Mouse (Mus musculus) embryo, embryonic 9.5 days (tissue): ENCODE results near the gene Tulp4.
"Not testable (repeated sequence)": the region's sequence is repeated elsewhere in the genome, so short reads cannot be mapped to it uniquely, and the experiment has no call there.

ENCODE experiments used
- DNase-seq: peaks from one replicate; pipeline ENCODE4 v3.0.0-alpha.2; 2017; ENCODE audit errors: extremely low spot score

Gene Tulp4

DNA sequence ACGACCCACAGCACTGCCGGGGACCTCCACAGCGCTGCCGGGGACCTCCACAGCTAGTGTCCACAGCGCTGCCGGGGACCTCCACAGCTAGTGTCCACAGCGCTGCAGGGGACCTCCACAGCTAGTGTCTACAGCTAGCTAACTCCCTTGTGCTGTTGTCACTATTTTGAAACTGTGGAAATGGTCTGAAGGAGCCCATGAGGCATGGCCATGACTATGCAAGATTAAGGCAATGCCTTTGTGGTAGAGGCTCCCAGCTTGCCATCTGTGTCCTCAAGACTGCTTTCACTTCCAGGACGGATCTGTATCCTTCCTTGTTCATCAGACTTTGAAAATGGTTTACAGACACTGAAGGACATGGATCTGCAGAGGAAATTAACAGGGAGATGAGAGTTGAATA is 80.9 kb downstream of the Tulp4 start:
- no peak for DNase-seq

DNA sequence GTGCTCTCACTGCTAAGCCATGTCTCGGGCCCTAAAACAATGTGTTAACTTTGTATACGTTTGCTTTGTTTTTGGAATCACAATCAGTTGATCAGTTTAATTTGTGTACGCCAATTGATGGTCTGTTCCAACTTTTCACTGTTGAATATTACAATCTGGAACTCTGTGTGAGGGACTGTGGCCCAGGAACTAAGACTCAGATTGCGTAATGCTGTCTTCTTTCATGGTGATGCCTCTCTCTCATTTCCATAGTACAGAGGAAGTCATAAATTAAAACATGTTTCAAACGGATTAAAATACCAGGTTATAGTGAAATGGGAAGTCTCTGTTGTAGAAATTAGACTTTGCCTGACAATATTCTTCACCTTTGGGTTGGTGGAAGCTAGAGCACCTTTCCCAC is 83.0 kb downstream of the Tulp4 start:
- DNase-seq: no peak

DNA sequence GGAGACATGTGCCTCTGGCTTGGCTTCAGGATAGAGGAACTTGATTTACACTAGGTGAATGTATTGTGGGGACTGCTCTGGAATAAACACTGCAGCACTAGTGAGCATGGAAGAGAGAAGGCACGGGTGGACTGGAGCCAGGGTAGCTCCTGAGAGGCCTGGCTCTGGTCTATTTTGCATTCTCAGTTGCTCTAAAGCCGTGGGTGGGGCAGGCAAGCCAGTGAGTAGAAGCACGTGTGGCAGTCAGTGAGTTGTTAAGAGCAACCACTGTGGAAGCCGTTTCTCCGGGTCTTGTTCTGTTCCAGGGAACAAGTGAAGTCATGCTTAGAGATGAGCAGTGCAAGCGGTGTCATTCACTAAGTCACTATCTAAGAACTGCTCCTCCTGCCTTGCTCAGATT is 86.0 kb downstream of the Tulp4 start:
- no peak for DNase-seq

DNA sequence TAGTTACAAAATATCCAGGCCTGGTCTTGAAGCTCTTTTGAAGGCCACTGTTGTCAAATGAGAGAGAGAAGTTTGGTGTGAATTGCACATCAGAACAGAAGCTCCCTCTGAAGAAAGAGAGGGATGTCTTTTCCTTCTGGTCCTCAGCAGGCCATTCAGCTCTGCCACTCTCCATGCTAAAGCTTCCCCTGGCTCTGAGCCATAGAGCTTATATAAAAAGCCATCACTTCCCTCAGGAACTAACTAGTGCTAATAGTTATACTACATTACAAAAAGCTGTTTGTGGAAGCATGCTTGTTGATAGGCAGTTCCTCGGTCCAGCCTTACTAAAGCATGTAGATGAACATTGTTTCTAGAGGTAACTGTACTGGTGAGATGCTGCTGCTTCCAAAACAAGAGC is 89.2 kb downstream of the Tulp4 start:
- DNase-seq: no peak

DNA sequence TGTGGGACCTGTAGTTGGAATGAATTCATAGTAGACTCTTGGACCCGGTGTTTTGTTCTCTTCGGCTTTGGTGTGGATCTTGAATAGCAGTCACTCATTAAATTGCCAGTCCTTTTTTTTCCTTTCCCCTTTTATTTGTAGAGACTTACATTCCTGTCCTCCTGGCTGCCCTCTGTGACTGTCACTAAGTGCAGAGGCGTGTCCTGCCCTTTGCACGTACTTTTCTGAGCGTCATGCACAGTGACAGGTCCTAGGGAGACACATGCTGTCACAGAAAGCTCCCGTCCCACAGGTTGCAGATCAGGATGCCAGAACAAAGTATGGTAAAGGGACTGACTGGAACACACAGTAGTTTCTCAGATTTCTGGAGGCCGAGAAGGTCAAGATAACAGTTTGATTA is 91.3 kb downstream of the Tulp4 start:
- DNase-seq: no peak

DNA sequence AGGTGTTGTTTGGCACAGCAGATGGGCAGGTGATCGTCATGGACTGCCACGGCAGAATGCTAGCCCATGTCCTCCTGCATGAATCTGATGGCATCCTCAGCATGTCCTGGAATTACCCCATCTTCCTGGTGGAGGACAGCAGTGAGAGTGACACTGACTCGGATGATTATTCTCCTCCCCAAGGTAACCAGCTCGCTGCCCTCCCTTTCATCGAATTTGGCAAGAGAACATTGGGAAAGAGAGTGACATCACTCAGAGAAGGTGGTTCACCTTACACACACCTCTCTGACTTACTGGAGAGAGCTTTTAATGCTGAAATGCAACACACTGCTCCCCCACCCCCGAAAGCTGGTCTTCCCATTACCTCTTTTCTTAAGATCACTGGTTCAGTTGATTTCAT is 92.4 kb downstream of the Tulp4 start:
- DNase-seq: no peak

DNA sequence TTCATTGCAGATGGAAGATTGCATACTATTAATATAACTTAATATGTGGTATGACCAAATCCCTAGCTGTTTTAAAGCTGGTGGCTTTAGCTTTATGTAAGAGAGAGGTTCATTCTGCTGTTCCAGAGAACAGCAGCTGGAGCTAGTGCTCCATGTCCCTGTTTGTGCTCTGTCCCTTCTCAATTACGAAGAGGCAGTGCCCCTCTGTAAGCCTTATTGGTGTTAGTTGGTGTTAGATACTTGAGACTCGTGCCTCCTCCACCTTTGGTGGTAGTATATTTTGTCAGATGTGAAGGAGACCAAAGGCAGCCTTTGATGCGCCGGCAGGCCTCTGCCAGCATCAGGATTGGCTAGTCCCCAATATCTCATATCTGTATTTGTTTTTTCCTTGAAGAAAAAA is 92.9 kb downstream of the Tulp4 start:
- no peak for DNase-seq

DNA sequence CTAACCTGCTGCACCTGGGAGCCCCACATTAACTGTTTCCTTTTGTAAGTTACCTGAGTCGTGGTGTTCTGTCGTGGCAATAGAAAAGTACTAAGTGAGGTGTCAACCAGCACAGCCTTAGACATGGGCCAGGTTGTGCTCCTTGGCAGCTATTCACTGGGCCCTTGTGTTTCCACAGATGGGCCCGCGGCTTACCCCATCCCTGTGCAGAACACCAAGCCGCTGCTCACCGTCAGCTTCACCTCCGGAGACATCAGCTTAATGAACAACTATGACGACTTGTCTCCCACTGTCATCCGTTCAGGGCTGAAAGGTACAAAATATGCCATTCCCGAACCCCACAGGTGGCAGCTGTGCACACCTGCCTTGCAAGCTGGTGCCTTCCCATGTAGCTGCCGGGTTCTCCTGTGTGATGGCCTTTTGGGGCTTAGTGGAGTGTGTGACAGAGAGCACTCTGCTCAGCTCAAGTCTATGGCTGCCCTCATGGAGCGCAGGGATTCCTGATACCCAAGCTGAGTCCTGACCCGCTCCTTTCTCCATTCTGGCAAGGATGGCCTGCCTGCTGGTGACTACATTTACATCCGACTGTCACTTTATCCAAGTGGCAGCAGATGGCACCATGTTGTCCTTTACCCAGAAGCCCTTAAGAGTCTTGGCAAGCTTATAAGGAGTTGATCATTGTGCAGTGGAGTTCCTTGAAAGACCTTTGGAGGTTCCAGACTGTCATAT is 95.4 kb downstream of the Tulp4 start:
- DNase-seq: no peak

DNA sequence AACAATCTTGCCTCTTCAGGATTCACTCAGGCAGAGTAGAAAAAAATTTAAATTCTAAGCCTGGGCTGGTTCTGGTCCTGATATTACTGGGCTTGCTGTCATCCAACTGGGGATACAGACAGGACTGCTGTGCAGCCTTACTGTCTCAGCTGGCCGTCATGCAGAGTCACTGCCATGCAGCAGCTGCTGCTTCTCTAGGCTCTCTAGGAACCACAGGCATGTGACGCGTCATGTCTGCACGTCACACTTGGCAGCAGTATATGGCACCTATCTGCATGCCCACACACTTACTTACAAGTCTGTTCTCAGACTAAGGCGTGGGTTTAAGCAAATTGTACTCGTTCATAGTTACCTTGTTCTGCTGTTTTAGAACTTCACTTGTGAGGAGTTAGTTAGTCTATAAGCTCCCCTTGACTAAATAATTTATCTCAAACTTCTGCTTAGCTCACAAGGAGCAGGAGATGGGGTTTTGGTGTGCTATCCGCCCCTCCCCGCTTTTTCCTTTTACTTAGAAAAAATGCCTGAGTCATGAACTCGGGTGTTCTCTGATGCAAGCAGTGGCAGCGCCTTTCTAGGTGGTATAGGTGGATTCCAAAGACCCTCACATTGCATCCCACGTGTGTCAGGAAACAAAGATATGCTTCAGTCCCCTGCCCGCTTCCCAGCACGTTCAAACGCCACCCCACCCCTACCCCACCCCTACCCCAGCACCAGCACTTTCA is 96.3 kb downstream of the Tulp4 start:
- DNase-seq: no peak

DNA sequence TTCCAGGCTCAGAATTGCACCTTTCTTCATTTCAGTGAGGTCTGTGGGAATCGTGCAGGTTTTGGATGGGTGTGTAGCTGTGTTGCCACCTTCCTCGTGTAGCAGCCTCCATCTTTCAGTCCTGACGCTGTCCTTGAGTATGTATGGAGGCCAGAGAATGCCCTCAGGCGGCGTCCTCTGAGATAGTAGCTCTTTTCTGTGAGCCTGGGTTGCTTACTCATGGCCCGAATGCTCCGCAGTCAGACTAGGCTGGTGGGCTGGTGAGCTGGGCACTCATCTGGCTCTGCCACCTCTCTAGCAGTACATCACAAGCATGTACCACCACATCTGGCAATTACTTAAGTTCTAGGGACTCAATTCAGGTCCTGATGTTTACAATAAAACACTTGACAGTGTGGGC is 96.9 kb downstream of the Tulp4 start:
- no peak for DNase-seq

DNA sequence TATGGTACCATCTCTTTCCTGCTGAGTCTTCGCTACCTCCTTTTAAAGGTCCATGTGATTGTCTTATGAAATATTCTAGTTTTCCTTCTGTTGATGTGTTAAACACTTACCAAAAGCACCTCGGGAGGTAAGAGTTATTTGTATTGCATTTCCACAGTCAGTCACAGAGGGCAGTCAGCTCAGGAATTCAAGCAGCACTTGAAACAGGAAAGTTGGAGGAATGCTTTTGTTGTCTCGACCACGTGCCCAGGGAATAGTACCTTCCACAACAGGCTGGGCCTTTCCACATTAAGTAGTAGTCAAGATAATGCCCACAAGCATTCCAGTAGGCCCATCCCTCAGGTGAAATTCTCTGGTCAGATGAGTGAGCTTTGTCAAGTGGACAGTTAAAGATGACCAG is 97.6 kb downstream of the Tulp4 start:
- DNase-seq: no peak

DNA sequence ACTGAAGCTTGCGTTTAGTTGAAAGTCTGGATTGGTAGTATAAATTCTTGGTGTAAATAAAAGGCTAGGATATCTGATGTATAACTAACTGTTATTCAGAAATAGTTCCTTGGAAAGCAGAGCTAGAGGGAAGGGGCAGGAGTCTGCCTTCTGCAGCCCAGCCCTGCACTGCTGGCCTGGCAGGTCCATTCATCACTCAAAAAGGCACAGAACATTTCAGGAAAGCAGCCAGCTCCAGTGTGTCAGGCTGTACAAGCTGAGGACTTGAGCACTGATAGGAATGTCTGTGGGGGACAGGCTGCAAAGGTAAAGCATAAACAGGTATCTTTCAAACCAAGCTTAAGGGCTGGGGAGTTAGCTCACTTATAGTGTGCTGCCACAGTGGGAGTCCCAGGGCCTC is 105.5 kb downstream of the Tulp4 start:
- no peak for DNase-seq

DNA sequence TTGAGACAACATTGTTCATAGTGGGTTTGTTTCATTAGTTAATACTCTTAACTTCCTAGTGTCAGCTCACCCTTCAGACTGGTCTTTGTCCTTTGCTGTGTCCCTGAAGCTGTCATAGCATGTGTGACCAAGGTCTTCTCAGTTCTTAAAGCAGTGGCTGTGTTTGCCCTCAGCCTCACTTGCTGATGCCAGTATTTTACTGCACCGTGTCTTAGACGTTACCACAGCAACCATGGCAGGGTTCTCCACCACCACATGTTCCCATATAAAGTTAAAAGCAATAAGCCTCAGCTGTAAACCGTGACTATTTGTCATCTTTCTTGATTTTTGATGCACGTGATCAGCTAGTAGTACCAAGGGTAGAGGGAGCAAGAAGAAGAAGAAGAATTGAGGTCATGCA is 109.4 kb downstream of the Tulp4 start:
- DNase-seq: no peak

DNA sequence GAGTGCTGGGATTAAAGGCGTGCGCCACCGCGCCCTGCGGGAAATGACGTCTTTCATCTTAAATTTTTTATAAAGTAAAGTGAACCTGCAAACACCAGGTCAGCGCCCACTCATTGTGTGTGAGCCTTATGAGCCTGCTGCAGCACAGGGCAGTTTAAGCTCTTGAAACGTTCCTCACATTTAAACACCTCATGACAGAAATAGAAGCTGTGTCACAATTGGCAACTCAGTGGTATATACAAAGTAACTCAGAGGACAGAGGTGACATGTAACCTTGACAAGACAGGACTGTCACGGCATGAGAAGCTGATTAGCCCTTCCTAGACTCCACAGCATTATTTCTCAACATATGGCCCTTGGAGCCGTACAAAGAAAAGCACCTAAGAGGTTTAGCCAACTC is 110.3 kb downstream of the Tulp4 start:
- DNase-seq: no peak

DNA sequence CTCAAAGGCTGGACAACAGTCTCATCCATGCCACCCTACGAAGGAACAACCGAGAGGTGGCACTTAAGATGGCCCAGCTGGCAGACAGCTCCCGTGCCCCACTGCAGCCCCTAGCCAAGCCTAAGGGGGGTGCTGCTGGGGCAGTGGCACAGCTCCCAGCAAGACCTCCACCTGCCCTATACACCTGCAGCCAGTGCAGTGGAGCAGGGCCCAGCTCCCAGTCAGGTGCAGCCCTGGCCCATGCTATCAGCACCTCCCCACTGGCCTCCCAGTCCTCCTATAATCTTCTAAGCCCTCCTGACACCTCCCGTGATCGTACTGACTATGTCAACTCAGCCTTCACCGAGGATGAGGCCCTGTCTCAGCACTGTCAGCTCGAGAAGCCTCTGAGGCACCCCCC is 126.4 kb downstream of the Tulp4 start:
- DNase-seq: not testable (repeated sequence)

DNA sequence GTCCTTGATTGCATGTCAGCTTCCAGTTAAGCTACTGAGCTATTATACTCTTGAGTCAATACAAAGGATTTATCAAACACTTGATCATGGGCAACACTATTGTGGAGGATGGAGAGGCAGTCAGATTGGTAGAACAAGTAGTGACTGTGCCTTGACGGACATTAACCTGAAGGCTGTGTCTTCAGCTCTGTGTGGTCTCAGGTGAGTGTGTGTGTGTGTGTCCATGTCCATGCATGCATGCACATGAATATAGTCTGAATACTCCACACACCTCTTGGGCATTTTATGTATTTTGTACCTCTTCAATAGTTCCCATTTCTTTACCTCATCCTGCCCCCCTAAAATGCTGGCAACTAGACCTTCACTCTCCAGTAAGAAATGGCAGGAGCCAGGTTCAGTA is 145.1 kb downstream of the Tulp4 start:
- not testable (repeated sequence) for DNase-seq

DNA sequence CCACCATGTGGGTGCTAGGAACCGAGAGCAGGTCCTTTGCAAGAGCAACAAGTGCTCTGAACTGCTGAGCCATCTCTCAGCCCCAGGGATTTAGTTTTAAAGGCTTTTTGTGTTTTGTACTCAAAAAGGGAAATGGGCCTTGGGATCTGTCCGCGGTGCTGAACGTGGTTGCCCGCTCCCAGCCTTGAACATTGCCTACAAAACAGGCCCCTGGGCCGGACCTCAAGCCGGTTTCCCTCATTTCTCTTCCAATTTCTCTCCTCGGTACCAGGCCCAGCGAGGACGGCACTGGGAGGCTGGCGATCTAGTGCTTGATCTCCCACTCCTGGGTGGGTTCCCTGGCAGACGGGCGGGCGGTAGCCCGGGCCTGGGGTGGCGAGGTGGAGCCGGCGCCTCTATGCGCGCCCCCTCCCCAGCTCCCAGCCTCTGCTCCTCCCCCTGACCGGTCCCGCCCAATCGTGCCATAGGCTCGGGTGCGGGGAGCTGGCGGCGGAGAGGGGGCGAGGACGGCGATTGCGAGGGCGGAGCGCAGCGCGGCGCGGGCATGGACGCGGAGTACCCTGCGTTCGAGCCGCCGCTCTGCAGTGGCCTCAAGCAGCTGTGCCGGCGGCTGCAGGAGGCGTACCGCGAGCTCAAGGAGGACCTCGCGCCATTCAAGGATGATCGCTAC is 150.3 kb downstream of the Tulp4 start, which contains the start of gene Tmem181a:
Gene Tmem181a (plus strand): TSS at position 461 of the 670 bp plus-strand sequence.
- not testable (repeated sequence) for DNase-seq

DNA sequence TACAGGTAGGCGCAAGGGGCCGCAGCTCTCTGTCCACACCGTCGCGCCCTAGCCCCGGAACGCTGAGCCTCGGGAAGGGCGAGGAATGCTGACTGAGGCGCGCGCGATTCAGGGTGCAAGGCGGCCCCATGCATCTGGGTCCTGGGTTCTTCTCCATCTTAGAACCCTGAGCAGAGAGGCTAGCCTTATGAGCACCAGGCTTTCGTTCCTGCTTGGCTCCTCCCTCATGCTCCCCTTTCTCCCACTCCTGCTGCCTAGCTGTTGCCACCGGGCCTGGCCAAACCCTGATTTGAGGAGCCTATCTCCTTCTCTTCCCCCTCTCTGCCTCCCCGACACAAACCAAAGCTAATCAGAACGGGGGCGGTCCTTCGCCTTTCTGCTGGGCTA is 150.8 kb downstream of the Tulp4 start:
- not testable (repeated sequence) for DNase-seq

DNA sequence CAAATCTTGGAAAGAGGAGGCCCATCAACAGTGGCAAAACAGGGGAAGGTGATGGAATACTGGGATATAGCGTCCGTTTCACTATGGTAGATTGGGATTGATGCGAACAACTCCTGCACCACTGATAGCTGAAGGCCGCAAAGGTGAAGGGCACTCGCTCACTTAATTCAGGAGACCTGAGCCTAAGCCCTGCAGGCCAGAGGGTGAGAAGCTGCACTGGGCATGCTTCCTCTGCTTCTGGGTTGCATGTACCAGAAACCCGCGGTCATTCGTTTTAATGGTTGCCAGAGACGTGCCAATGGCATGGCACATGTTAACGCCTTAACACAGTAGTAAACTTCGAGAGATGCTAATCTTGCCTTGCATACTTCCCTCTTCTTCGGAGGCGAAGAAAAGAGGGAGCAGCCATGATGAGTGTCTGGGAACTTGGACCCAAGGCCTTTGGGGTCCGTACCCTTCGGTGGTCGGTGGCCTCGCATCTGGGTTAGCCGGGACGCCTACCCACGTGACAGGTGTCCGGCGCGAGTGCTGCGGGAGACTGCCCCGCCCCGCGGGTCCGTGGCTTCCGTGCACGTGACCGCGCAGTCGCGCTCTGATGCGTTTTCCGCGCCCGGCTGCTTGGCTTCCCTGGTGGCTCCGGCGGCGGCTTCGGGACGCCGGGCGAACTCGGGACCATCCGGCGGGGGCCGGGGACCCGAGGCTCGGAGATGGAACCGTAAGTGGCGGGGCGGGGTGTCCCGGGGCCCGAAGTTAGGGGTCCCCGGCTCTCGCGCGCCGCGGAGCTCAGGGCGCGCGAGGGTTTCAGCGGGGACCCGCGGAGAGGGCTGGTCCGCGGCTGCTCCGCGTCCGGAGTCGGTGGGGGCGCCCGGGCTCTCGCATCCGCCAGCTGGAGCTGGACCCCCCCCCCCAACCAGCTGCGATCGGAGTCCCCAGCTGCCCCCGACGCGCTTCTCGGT is 163.9 kb downstream of the Tulp4 start:
- DNase-seq: peak; percentile 32

DNA sequence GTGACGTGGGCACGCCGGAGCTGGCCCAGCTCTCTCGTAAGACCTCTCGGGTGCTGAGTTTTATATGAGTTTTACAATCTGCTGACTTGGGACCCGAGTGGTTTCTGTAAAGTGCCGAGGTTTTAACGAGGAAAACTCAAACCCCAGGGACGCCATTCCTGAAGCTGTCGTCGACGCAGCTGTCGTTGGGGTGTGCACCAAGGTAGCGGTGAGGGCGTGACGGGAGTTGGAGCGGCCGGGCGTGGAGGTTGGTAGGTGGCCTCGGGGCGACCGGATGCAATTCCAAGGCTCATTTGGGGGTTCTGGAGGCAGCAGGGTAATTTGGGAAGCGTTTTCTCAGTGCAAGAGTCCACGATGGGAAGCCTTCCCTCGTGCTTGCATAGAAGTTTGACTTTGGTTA is 164.6 kb downstream of the Tulp4 start:
- peak; percentile 31 for DNase-seq

DNA sequence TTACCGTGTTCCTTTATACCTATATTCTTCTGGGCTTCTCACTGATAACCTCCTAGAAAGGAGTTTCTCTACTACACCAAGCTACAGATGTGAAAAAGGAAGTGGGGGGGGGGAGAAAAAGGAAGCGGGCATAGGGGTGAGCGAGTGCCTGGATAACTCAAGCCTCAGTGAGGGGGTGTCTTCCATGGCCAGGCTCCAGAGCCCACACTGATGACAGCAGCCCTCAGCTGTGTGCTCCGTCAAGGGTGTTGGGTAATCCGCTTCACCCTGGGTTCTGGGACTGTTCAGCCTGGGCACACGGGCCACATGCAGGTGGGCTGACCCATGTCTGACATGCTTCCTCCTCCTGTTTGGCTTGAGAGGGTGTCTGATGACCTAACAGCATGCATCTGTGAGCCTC is 165.7 kb downstream of the Tulp4 start:
- not testable (repeated sequence) for DNase-seq

DNA sequence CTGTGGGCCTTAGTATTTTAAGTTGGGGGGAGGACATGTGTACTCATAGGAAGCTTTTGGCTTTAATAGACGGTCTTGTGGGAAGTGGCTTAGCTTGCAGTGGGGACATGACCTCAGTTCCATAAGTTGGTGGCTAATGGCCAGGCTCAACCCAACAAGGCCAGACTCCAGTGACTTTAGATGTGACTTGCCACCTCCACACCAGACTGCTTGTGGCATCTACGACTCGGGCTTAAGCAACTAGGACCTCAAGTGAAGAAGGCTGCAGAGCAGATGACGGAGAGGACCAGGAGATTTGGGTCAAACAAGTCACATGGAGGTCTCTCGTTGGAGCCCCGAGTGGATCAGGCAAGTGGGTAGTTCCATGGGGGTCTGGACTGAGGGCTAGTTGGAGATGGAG is 168.5 kb downstream of the Tulp4 start:
- DNase-seq: not testable (repeated sequence)
